Mouse (Mus musculus) olfactory bulb, adult 2 months (tissue): ENCODE results near the gene Jak1. TPM values are rescaled to one million over a fixed set of nuclear protein-coding genes. Genes with fewer than 3 reads are reported as not detected.

Experiments
- H3K27ac ChIP-seq: fragments of 200-500 bp; 2 replicates; pipeline ENCODE4 v1.5.1; 2012; ENCODE audit warnings: low read depth, low read length; ENCODE audit not compliant: insufficient read depth
- H3K4me1 ChIP-seq: fragments of 200-500 bp; 2 replicates; pipeline ENCODE4 v1.6.1; 2012; ENCODE audit warnings: low read length; ENCODE audit not compliant: control insufficient read depth, insufficient read depth
- H3K4me3 ChIP-seq: fragments of 200-500 bp; 2 replicates; pipeline ENCODE4 v1.5.1; 2012; ENCODE audit warnings: mild to moderate bottlenecking, low read depth, low read length, moderate library complexity; ENCODE audit not compliant: insufficient read depth
- CTCF ChIP-seq: fragments of 200-500 bp; IDR thresholded peaks from 2 replicates; pipeline ENCODE4 v1.5.1; 2012; ENCODE audit warnings: low read depth, mild to moderate bottlenecking, low read length, moderate library complexity; ENCODE audit not compliant: insufficient read depth
- POLR2A ChIP-seq: fragments of 200-500 bp; IDR thresholded peaks from 2 replicates; pipeline ENCODE4 v1.6.1; 2012; ENCODE audit warnings: mild to moderate bottlenecking, low read depth, low read length, moderate library complexity; ENCODE audit not compliant: insufficient read depth
- WGBS: fragments of 180-500 bp; shearing (Covaris S2); methylation state at CpG from one replicate; pipeline ENCODE4 v1.1.7; 2018; 5-methylcytosine and 5-hydroxymethylcytosine counted together
- polyA plus RNA-seq: library from polyadenylated mRNA; stranded (reverse); fragments of >200 nt; gene quantifications from 2 replicates; pipeline ENCODE4 v1.2.4, GENCODE M21; 2012; ENCODE audit warnings: low replicate concordance; ENCODE audit not compliant: missing spikeins, insufficient read depth, insufficient read length

The Jak1 gene
- polyA plus RNA-seq, 1 experiment = 548 TPM

- H3K27ac ChIP-seq = no peak overlapping the region
- TF ChIP-seq POLR2A = no peak
- TF ChIP-seq CTCF = no peak
- no peak overlapping the region for H3K4me3 ChIP-seq
- no peaks in the 10 kb centered on the region for H3K4me1 ChIP-seq
- WGBS = 92% methylated on average over 8 of the region's 8 CpGs
These were observed 130.1 kb downstream of the Jak1 start for GRCm38 (mm10) chr4:101135013-101135412.

- WGBS = 89% methylated on average over 7 of the region's 7 CpGs
- Histone ChIP-seq H3K27ac (no peak overlapping the region), H3K4me1 (0 out of 2 replicates have a peak, but pooled peaks cover 2% of the 10 kb centered on the region), H3K4me3 (no peak overlapping the region)
- TF ChIP-seq POLR2A (no peak), CTCF (no peak)
These were observed 144.1 kb downstream of the Jak1 start for GRCm38 (mm10) chr4:101121002-101121401.

- TF ChIP-seq CTCF (no peak), POLR2A (no peak)
- no peaks in the 10 kb centered on the region for H3K4me1 ChIP-seq
- H3K27ac ChIP-seq = no peak overlapping the region
- 94% methylated on average over 12 of the region's 12 CpGs for WGBS
- no peak overlapping the region for H3K4me3 ChIP-seq
These were observed 158.0 kb downstream of the Jak1 start for GRCm38 (mm10) chr4:101107122-101107521.

Other genes starting within 250 kb of the Jak1 start
- gene Gm10577, start 244.6 kb downstream of the Jak1 start, polyA plus RNA-seq = not detected in 2 replicates
- gene Raver2, start 196.3 kb downstream of the Jak1 start, polyA plus RNA-seq = not detected in 2 replicates
- gene Ak4, start 154.0 kb upstream of the Jak1 start, polyA plus RNA-seq = not detected in 2 replicates
- 89.3 TPM in 1 of 2 replicates, not detected in the other for gene Dnajc6, start 231.4 kb upstream of the Jak1 start, polyA plus RNA-seq